Mouse (Mus musculus): ENCODE results near the gene Higd1c.

- TF ChIP-seq CTCF (IDR thresholded peaks at IDR 0.05; ENCODE audit: low read depth, low read length), result no peak
- TF ChIP-seq POLR2A (IDR thresholded peaks at IDR 0.05; ENCODE audit: insufficient read depth, low read length), result no peak
- no peak for TF ChIP-seq EP300 (IDR thresholded peaks at IDR 0.05; ENCODE audit: insufficient read depth, low read depth, low read length)
Observed at GRCm38 (mm10) chr15:100367119-100367518, 2.8 kb downstream of the Higd1c start.

Data from ES-Bruce4 (cell line).